Mouse (Mus musculus) spleen, postnatal 36 days (tissue): ENCODE data around the gene Cdk14.

Experiments
- DNase-seq, 2 experiments: peaks; one replicate each; pipeline ENCODE4 v3.0.0; 2022; ENCODE audit warnings: low spot score in 2 of 2, mixed read lengths in 1 of 2

Gene Cdk14

GRCm38 (mm10) chr5:4791219-4791618, 628.9 kb downstream of the Cdk14 start:
- DNase-seq, result no peak

- DNase-seq, result no peak
These were observed 629.8 kb downstream of the Cdk14 start for GRCm38 (mm10) chr5:4790265-4790664.

GRCm38 (mm10) chr5:4788484-4788883, 631.6 kb downstream of the Cdk14 start:
- no peak for DNase-seq

DNA sequence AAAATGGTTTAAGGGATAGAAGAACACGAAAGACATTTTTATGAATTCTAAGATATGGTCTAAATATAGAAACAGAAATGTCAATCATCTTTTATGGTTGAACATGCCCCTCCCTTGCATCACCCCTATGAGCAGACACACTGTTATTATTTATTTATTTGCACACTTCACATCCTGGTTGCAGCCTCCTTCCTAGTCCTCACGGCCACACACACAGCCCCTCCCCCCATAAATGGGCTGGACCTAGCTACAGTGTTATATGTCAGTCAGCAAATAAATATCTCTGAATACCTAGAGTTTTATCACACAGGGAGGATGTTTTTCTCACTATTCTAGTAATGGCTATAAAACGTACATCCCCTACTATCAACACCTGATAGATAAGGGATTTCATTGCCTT, 633.3 kb downstream of the Cdk14 start:
- DNase-seq, result no peak

DNA sequence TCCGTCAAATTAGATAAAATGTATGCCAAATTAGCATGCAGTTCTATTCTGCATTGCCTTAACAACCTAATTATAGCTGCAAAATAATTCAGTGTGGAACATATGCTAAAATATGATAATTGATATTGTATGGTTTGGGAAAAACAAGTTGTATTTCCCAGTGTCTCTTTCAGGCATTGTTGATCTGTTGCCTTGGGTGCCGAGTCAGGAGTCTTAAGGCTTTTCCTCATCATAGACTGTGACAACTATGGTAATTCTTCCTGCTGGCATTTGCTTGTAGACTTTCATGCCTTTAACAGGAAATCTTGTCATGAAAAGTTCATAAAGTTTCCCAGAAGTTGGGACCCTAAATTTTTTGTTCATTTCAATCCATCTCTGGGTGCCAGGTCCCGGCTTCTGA, 641.8 kb downstream of the Cdk14 start:
- DNase-seq, result no peak

- DNase-seq, result no peak
These were observed 643.6 kb downstream of the Cdk14 start for GRCm38 (mm10) chr5:4776495-4776894.

DNA sequence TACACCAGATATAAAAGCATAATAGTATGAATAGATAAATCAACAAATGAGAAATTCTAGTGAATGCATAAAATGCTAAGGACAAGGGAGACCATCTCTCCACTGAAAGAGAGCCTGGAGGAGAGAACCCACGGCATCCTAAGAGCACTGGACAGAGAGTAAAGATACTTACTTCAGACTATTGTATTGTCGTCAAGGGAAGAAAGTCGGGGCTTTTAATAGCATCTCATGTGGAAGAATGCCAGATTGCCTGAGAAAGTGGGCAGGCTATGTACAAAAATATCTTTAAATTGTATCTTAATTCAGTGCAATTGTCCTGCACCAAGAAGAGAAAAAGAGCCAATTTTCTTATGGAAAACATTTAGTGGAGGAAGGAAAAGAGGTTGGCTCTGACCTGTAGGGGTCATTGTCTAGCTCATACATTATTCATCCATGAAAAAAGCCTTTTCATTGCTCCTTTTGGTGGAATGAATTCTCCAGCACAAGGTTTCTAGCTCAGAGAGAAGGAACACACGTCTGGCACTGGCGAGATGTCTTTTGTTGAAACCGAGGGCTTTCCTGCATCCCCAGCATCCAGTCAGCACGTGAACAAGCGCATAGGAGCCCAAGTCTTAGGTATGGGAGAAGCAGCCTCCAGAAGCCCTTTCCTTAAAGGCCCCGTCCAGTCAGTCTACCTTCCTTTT, 646.9 kb downstream of the Cdk14 start:
- no peak for DNase-seq

DNA sequence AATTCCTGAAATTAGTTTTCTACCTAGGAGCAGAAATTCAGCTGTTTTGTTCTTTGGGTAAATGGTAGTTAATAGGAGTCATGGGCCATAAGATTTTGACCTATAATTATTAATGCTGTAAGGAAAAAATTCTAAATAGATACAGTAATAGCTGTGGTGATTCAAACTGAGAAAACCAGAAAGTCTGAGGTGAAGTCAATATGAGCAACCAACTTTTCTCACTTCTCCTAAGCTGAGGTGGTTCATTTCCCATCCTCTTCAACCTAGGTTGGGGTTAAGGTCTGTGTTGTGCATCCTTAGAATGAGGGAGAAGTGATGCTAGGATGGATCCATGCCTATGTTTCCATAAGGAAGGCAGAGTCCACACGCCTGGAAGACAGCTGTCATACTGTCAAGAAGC, 649.5 kb downstream of the Cdk14 start:
- DNase-seq, result no peak

DNA sequence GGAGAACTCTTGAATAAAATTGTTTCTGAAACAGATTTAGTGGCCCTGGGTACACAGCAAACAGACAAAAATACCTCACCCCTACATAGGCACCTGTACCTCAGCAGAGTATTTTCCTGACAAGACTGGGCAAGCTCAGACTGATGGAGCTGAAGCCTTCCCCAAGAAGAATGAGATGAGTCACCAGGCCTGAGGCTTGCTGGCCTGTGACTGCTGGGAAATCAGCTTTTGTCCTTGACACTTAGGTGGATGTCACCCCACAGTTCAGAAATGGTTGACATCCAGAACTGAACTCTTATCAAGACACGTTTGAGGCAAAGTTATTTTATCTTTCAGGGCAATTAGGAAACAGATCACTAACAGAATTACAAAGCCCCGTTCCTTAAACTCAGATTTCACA, 652.2 kb downstream of the Cdk14 start:
- no peak for DNase-seq

DNA sequence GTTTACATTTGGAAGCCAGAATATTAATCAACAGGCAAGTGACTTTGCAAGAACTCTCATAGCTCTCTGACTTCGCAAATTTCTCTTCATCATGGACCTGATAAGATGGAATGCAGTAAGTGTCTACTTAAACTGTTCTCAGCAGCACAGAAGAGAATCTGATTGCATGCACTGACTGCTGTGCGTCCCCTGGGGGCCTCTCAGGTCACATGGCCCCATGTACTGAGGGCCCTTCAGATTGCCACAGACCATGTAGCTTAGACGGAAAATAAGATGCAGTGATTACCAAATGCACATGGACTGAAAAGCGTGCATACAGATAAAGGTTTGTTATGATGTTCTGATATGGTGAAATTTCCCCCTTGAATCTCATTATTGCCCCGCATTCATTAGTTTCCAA, 653.4 kb downstream of the Cdk14 start:
- DNase-seq, result no peak

- DNase-seq, result no peak
These were observed 658.2 kb downstream of the Cdk14 start for GRCm38 (mm10) chr5:4761891-4762290.

DNA sequence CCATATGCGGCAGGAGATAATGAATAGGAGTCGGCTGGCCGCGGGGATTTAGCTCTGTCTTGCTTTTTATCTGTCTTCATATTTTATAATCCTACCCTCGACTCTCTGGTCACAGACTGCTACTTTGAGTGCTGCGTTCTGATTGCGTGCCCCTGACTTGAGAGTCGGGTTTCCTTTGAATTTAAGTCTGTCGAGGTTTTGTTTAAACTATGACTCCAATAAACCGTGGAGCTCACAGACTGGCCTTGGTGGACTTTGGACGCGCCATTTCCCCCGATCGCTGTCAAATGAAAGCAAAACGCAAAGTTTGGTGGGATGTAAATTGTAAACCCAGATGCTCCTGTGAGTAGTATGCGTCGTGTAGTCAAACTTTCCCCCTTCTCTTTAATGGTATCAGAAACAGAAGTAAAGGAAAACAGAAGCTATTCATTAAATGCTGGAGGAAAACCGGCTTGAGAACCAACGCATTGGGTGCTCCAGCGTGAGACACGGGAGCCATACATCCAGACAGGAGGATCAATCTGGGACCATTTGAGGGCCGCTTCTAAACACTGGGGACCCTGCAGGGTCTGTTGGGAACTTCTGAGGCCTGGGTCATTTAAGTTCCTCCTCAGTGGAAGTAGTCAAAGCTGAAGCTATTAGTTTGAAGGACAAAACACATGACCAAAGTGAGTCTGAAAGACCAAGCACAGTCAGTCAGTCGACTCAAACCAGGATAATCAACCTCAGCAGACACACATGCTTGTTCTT, 661.6 kb downstream of the Cdk14 start:
- no peak for DNase-seq

DNA sequence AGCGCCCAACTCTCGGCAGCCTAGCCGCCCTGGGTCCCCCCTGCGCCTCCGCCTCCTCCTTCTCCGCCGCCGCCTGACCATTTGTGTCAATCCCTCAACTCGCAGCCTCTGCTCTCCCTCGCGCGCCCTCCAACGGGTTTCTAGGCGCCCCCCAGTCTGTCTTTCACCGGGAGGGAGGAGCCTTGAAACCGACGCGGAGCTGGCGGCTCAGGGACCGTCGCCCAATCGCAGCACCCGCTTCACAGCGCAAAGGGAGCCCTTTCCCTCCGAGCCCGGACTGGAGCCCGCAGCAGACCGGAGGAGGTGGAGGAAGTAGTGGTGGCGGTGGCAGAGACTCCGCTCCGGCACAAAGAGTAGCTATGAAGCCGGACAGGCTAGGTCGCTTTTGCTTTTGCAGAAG, 662.2 kb downstream of the Cdk14 start, which contains the start of gene Fzd1:
TSS of gene Fzd1 (minus strand) at position 134 of the 400 bp plus-strand sequence.
- DNase-seq, result peak; percentile 31 to 32

DNA sequence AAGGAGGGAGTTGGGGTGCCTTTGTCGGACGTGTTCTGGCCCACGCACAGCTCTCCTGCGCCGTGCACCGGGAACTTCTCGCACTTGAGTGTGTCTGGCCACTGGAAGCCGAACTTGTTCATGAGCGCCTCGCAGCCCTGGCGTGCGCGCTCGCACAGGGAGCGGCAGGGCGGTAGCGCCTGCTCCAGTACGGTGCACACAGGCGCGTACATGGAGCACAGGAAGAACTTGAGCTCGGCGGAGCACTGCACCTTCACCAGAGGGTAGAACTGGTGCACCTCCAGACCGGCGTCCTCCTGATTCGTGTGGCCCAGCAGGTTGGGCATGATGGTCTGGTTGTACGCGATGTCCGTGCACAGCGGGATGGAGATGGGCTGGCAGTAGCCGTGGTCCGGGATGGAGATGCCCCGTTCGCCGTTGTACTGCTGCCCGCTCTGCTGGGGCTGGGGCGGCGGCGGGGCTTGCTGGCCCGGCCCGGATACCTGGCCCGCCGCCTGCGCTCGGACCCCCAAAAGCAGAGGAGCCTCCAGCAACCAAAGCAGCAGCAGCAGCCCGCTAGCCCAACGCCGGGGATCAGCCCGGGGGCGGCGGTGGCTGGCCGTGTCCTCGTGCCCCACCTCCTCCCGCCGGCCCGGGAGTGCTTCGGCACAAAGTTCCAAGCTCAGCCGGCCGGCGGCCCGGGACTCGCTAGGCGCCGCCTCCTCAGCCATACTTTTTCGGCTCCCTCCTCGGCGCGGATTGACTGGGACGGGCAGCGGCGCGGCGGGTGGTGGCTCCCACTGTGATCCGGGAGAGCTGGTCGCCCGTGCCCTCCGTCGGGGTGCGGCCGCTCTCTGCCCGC, 663.0 kb downstream of the Cdk14 start:
- no peak for DNase-seq

DNA sequence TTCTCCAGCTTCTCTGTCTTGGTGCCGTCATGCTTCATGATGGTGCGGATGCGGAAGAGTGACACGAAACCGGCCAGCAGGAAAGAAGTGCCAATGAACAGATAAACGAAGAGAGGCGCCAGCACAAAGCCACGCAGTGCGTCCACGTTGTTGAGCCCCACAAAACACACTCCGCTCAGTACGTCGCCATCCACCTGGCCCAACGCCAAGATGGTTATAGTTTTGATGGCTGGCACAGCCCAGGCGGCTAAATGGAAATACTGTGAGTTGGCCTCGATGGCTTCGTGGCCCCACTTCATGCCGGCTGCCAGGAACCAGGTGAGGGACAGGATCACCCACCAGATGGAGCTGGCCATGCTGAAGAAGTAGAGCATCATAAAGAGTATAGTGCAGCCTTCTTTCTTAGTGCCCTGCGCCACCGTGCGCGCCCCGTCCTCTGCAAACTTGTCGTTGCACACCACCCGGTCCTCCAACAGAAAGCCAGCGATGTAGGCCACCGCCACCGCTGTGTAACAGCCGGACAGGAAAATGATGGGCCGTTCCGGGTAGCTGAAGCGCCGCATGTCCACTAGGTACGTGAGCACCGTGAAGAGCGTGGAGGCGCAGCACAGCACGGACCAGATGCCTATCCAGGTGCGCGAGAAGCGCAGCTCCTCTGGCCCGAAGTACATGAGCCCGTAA, 664.0 kb downstream of the Cdk14 start:
- no peak for DNase-seq

DNA sequence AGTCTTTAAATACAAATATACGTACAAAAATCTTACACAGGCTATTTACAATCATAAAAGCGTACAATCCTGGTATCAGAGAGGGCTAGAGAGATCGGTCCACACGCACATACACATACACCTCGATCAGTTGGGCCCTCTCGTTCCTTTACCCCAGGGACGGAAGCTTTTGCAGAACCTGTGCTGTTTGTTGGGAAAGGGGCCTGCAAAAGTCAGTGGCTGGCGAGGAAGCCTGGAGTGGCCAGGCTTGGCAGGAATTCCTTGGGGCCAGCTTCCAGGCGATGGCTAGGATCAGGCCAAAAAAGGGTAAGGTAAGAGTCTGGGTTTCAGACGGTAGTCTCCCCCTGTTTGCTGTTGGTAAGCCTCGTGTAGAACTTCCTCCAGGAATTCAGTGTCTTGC, 664.8 kb downstream of the Cdk14 start:
- no peak for DNase-seq

DNA sequence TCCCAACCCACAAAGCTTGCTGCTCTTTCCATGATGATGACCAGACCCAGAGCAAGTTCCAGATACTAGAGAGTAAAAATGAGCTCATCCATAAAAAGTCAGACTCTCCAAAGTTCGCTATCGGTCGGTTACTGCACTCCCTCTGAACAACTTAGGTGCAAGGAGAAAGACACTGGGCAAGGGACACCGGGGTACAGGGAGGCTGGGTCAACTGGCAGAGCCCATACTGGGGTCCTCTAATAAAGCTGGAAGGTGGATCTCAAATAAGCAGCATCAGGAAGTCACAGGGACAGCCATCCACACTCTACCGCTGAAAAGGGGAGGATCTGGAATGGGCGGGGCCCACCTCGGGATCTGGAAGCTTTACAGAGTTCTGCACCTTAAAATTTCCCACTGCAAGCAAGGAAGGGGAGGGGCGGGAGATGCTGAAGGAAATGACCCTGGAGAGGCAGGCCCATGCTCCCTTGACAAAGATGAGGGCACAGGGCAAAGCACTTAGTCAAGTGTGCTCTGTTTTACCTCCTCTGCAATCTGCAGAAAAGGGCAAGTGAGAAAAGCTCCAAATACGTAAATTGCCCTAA, 665.3 kb downstream of the Cdk14 start:
- DNase-seq, result no peak
